Mouse (Mus musculus): Measurements from ENCODE around the gene Lamc2. TPM values are rescaled to one million over a fixed set of nuclear protein-coding genes. Genes with fewer than 3 reads are reported as not detected.

Lamc2 gene
- total and polyA plus RNA-seq, 3 experiments = 0.03 to 0.04 TPM; not detected in 1

DNA sequence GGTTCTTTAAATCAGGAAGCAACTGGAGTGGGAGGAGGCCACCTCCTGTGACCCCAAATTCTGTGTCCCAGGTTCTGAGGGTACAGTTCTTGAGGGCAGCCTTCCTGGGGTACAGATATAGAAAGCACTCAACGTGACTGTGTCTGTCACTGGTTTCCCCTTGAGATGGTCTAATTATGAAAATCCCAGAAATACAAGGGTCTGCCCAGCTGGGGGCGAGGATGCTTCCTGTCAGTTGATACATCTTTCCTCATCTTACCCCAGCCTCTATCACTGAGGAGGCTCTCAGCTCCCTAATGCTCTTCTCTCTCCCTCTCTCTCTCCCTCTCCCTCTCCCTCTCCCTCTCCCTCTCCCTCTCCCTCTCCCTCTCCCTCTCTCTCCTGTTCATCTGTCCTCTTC is 96.2 kb downstream of the Lamc2 start:
- no peak overlapping the region for H3K4me3 ChIP-seq (ENCODE audit: control insufficient read depth in 1 of 2, insufficient read depth in 1 of 2, low read depth in 2 of 2, low read length in 2 of 2)
- TF ChIP-seq MEF2A (IDR thresholded peaks at IDR 0.05; ENCODE audit: extremely low read depth, insufficient replicate concordance, low read depth, low read length, poor library complexity, severe bottlenecking) = no peak
- TF ChIP-seq NRF1 (IDR thresholded peaks at IDR 0.05; ENCODE audit: insufficient read depth, low read depth, low read length, poor library complexity, severe bottlenecking) = no peak
- TF ChIP-seq CTCF (IDR thresholded peaks at IDR 0.05 in 2 of 3, conservative IDR thresholded peaks at IDR 0.05 in 1 of 3; ENCODE audit: control insufficient read depth in 1 of 3, insufficient read depth in 1 of 3, low read depth in 2 of 3, low read length in 3 of 3, poor library complexity in 1 of 3, severe bottlenecking in 1 of 3) = peak; percentile 23 to 51 (median 25); a peak in 4 of 6 replicates
- no peak for TF ChIP-seq EP300 (IDR thresholded peaks at IDR 0.05; ENCODE audit: low read depth in 1 of 2, low read length in 2 of 2)
- no peak for TF ChIP-seq CHD2 (IDR thresholded peaks at IDR 0.05; ENCODE audit: low read length)
- peak; percentile 38 for TF ChIP-seq SMC3 (IDR thresholded peaks at IDR 0.05; ENCODE audit: low read depth, low read length)
- 0 out of 2 replicates have a peak, but pooled peaks have one; percentile 21 for TF ChIP-seq JUND (IDR thresholded peaks at IDR 0.05; ENCODE audit: low read depth, low read length)
- no peak for TF ChIP-seq HCFC1 (IDR thresholded peaks at IDR 0.05; ENCODE audit: low read depth, low read length)
- H3K9me3 ChIP-seq (replicated peaks; ENCODE audit: insufficient read depth, low read length) = no peaks in the 10 kb centered on the region
- no peak overlapping the region for H3K9ac ChIP-seq (ENCODE audit: control insufficient read depth, low read depth, low read length, poor library complexity, severe bottlenecking)
- peaks cover 12 to 34% of the 10 kb centered on the region in 2 experiments for H3K4me1 ChIP-seq (ENCODE audit: control insufficient read depth in 1 of 2, insufficient read depth in 2 of 2, low read length in 2 of 2)
- no peak overlapping the region for H3K27ac ChIP-seq (ENCODE audit: control insufficient read depth, low read depth, low read length)
- peak; percentile 72 for DNase-seq (ENCODE audit: low read depth, low spot score)
- no peaks in the 10 kb centered on the region for H3K27me3 ChIP-seq (ENCODE audit: control insufficient read depth in 1 of 2, insufficient read depth in 2 of 2, low read length in 2 of 2)
- H3K79me2 ChIP-seq (ENCODE audit: control insufficient read depth, insufficient read depth, low read length, poor library complexity) = no peaks in the 10 kb centered on the region
- peaks cover 0 to 15% of the 10 kb centered on the region in 2 experiments; a peak in 2 of 4 replicates for H3K36me3 ChIP-seq (ENCODE audit: control insufficient read depth in 1 of 2, insufficient read depth in 2 of 2, low read length in 2 of 2)

DNA sequence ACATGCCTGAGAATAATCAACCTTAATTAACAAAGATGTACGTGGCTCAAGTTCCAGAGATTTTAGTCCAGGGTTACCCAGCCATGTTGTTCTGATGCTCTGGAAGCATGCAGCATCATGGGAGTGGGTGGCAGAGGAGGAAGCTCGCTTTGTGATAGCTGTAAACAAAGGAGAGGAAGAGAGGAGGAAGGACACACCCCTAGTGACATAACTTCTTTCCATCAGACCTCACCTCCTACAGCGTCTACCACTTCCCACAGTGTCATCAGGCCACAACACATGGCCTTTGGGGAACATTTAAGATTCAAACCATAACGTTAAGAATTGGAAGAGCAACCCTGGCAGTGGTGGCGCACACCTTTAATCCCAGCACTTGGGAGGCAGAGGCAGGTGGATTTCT is 98.5 kb downstream of the Lamc2 start:
- Histone ChIP-seq H3K4me3 (ENCODE audit: control insufficient read depth in 1 of 2, insufficient read depth in 1 of 2, low read depth in 2 of 2, low read length in 2 of 2) (no peak overlapping the region), H3K9me3 (replicated peaks; ENCODE audit: insufficient read depth, low read length) (no peaks in the 10 kb centered on the region), H3K9ac (ENCODE audit: control insufficient read depth, low read depth, low read length, poor library complexity, severe bottlenecking) (no peak overlapping the region), H3K36me3 (ENCODE audit: control insufficient read depth in 1 of 2, insufficient read depth in 2 of 2, low read length in 2 of 2) (peaks cover 0 to 15% of the 10 kb centered on the region in 2 experiments; a peak in 2 of 4 replicates), H3K27ac (ENCODE audit: control insufficient read depth, low read depth, low read length) (no peak overlapping the region), H3K4me1 (ENCODE audit: control insufficient read depth in 1 of 2, insufficient read depth in 2 of 2, low read length in 2 of 2) (peaks cover 12 to 43% of the 10 kb centered on the region in 2 experiments), H3K79me2 (ENCODE audit: control insufficient read depth, insufficient read depth, low read length, poor library complexity) (no peaks in the 10 kb centered on the region), H3K27me3 (ENCODE audit: control insufficient read depth in 1 of 2, insufficient read depth in 2 of 2, low read length in 2 of 2) (no peaks in the 10 kb centered on the region)
- TF ChIP-seq ZKSCAN1 (IDR thresholded peaks at IDR 0.05; ENCODE audit: low read depth, low read length) = no peak
- no peak for TF ChIP-seq E2F4 (IDR thresholded peaks at IDR 0.05; ENCODE audit: borderline replicate concordance, low read depth, low read length)
- no peak for TF ChIP-seq USF1 (IDR thresholded peaks at IDR 0.05; ENCODE audit: low read depth, low read length)
- TF ChIP-seq KAT2A (conservative IDR thresholded peaks at IDR 0.05; ENCODE audit: low read depth, low read length) = no peak
- no peak for TF ChIP-seq RAD21 (IDR thresholded peaks at IDR 0.05; ENCODE audit: low read depth, low read length)
- TF ChIP-seq NELFE (IDR thresholded peaks at IDR 0.05; ENCODE audit: low read depth, low read length) = no peak
- no peak for TF ChIP-seq EP300 (IDR thresholded peaks at IDR 0.05; ENCODE audit: low read depth in 1 of 2, low read length in 2 of 2)
- no peak for TF ChIP-seq SIN3A (IDR thresholded peaks at IDR 0.05; ENCODE audit: low read length)
- TF ChIP-seq SMC3 (IDR thresholded peaks at IDR 0.05; ENCODE audit: low read depth, low read length) = no peak
- TF ChIP-seq BHLHE40 (IDR thresholded peaks at IDR 0.05; ENCODE audit: borderline replicate concordance, low read depth, low read length) = no peak
- no peak for TF ChIP-seq ZNF384 (IDR thresholded peaks at IDR 0.05; ENCODE audit: low read depth, low read length)
- TF ChIP-seq MAFK (IDR thresholded peaks at IDR 0.05; ENCODE audit: borderline replicate concordance, low read depth, low read length) = no peak
- TF ChIP-seq MYB (IDR thresholded peaks at IDR 0.05; ENCODE audit: low read depth, low read length) = no peak
- TF ChIP-seq TAL1 (IDR thresholded peaks at IDR 0.05; ENCODE audit: low read length) = no peak
- TF ChIP-seq ZC3H11A (IDR thresholded peaks at IDR 0.05; ENCODE audit: low read depth, low read length) = no peak
- no peak for TF ChIP-seq CHD2 (IDR thresholded peaks at IDR 0.05; ENCODE audit: low read length)
- TF ChIP-seq RCOR1 (IDR thresholded peaks at IDR 0.05; ENCODE audit: low read depth, low read length) = no peak
- TF ChIP-seq GATA1 (IDR thresholded peaks at IDR 0.05; ENCODE audit: low read depth, low read length) = no peak
- DNase-seq (ENCODE audit: low read depth, low spot score) = peak; percentile 24

All from MEL (cell line).